ENCODE assay signal across 21 mouse cellular contexts in genomic region chr11:37153382-37153781, GRCm38 (mm10).
A peak's percentile ranks its signal among the peaks of the same experiment; 100 is the strongest.
DNase-seq lines count a peak whose midpoint lies in the region; ATAC-seq lines count a peak whose summit lies in the region.
"Had no signal": no experiment of that assay in that cellular context is flagged by ENCODE, and none has a peak within 500 bp of the region (broad histone marks: within the 10 kb centered on the region; RNA-seq: fewer than 3 reads in every experiment).

No protein-coding gene starts in this region.

- no peak overlapping the region for H3K27ac ChIP-seq in forebrain, embryonic 12.5 days
- no peak overlapping the region for H3K27ac ChIP-seq in forebrain, embryonic 10.5 days
- no peak overlapping the region for H3K27ac ChIP-seq in midbrain, embryonic 12.5 days (replicated peaks)
- H3K27ac ChIP-seq in midbrain, embryonic 10.5 days (replicated peaks): no peak overlapping the region
- H3K27ac ChIP-seq in forebrain, embryonic 13.5 days: no peak overlapping the region
- H3K27ac ChIP-seq in forebrain, embryonic 16.5 days (ENCODE audit: low read length): no peak overlapping the region
- H3K27ac ChIP-seq: heart, embryonic 15.5 days; hindbrain, embryonic 12.5 days; intestine, embryonic 15.5 days had no signal

- no peak for DNase-seq in forebrain, embryonic 10.5 days (ENCODE audit: extremely low spot score, low spot score)
- DNase-seq in midbrain, embryonic 10.5 days (ENCODE audit: low spot score): no peak
- DNase-seq in heart, postnatal 25 days (ENCODE audit: low spot score): no peak
- DNase-seq: adrenal gland, postnatal 10 days; adrenal gland, postnatal 36 days; B cell, adult 2 months; cerebellum, adult 18-20 months; gastrocnemius, postnatal 25 days; heart, adult 18-20 months; heart, postnatal 14 days had no signal

- no peak overlapping the region for H3K4me3 ChIP-seq in forebrain, embryonic 12.5 days (replicated peaks)
- no peak overlapping the region for H3K4me3 ChIP-seq in forebrain, embryonic 10.5 days
- no peak overlapping the region for H3K4me3 ChIP-seq in midbrain, embryonic 12.5 days
- H3K4me3 ChIP-seq in midbrain, embryonic 10.5 days: no peak overlapping the region
- H3K4me3 ChIP-seq in forebrain, embryonic 13.5 days: no peak overlapping the region
- no peak overlapping the region for H3K4me3 ChIP-seq in forebrain, embryonic 16.5 days (replicated peaks; ENCODE audit: low read length)
- H3K4me3 ChIP-seq: heart, embryonic 12.5 days; heart, embryonic 15.5 days; hindbrain, embryonic 12.5 days; intestine, embryonic 15.5 days had no signal

- H3K27me3 ChIP-seq in forebrain, embryonic 12.5 days: peaks cover 27% of the 10 kb centered on the region
- H3K27me3 ChIP-seq in forebrain, embryonic 10.5 days (ENCODE audit: poor library complexity, severe bottlenecking): peaks cover 69% of the 10 kb centered on the region
- H3K27me3 ChIP-seq in midbrain, embryonic 12.5 days: peaks cover 4% of the 10 kb centered on the region; the same call in 1 of the 2 replicates
- peaks cover 37% of the 10 kb centered on the region for H3K27me3 ChIP-seq in midbrain, embryonic 10.5 days (ENCODE audit: low read depth, poor library complexity, severe bottlenecking)
- peaks cover 26% of the 10 kb centered on the region; the same call in 1 of the 2 replicates for H3K27me3 ChIP-seq in forebrain, embryonic 13.5 days
- no peaks in the 10 kb centered on the region for H3K27me3 ChIP-seq in forebrain, embryonic 16.5 days (replicated peaks; ENCODE audit: control insufficient read depth, insufficient read depth, low read length)
- H3K27me3 ChIP-seq: CH12.LX; heart, embryonic 12.5 days; heart, embryonic 15.5 days; hindbrain, embryonic 12.5 days; intestine, embryonic 15.5 days had no signal

- H3K9ac ChIP-seq in forebrain, embryonic 12.5 days: no peak overlapping the region
- no peak overlapping the region for H3K9ac ChIP-seq in midbrain, embryonic 12.5 days (replicated peaks)
- no peak overlapping the region for H3K9ac ChIP-seq in forebrain, embryonic 13.5 days
- no peak overlapping the region for H3K9ac ChIP-seq in forebrain, embryonic 16.5 days (replicated peaks; ENCODE audit: low read depth, low read length)
- H3K9ac ChIP-seq: heart, embryonic 12.5 days; heart, embryonic 15.5 days; hindbrain, embryonic 12.5 days; intestine, embryonic 15.5 days had no signal

- H3K9me3 ChIP-seq in forebrain, embryonic 12.5 days: no peaks in the 10 kb centered on the region
- H3K9me3 ChIP-seq in forebrain, embryonic 10.5 days: no peaks in the 10 kb centered on the region
- H3K9me3 ChIP-seq in midbrain, embryonic 12.5 days: no peaks in the 10 kb centered on the region
- no peaks in the 10 kb centered on the region for H3K9me3 ChIP-seq in midbrain, embryonic 10.5 days (replicated peaks)
- no peaks in the 10 kb centered on the region for H3K9me3 ChIP-seq in forebrain, embryonic 13.5 days (replicated peaks)
- H3K9me3 ChIP-seq in forebrain, embryonic 16.5 days (ENCODE audit: control insufficient read depth, low read length): no peaks in the 10 kb centered on the region
- H3K9me3 ChIP-seq: G1E; heart, embryonic 12.5 days; heart, embryonic 15.5 days; hindbrain, embryonic 12.5 days; intestine, embryonic 15.5 days had no signal

- intact Hi-C loops in heart, postnatal 25 days (cut with DNase I): no loop called here

- H3K36me3 ChIP-seq in forebrain, embryonic 12.5 days (replicated peaks): no peaks in the 10 kb centered on the region
- H3K36me3 ChIP-seq in forebrain, embryonic 10.5 days (replicated peaks): no peaks in the 10 kb centered on the region
- H3K36me3 ChIP-seq in midbrain, embryonic 12.5 days: no peaks in the 10 kb centered on the region
- H3K36me3 ChIP-seq in midbrain, embryonic 10.5 days: no peaks in the 10 kb centered on the region
- H3K36me3 ChIP-seq in forebrain, embryonic 13.5 days (ENCODE audit: poor library complexity, severe bottlenecking): no peaks in the 10 kb centered on the region
- no peaks in the 10 kb centered on the region for H3K36me3 ChIP-seq in forebrain, embryonic 16.5 days (ENCODE audit: control insufficient read depth, insufficient read depth)
- H3K36me3 ChIP-seq: G1E; heart, embryonic 12.5 days; heart, embryonic 15.5 days; hindbrain, embryonic 12.5 days; intestine, embryonic 15.5 days had no signal

- 22% methylated on average over 5 of the region's 5 CpGs for WGBS in forebrain, embryonic 12.5 days
- 30% methylated on average over 5 of the region's 5 CpGs for WGBS in forebrain, embryonic 10.5 days
- WGBS in midbrain, embryonic 12.5 days: 23% methylated on average over 5 of the region's 5 CpGs
- WGBS in midbrain, embryonic 10.5 days: 35% methylated on average over 5 of the region's 5 CpGs
- 21% methylated on average over 5 of the region's 5 CpGs for WGBS in forebrain, embryonic 13.5 days
- WGBS in forebrain, embryonic 16.5 days: 17% methylated on average over 5 of the region's 5 CpGs

- peak; percentile 33; the same call in 1 of the 2 replicates for ATAC-seq in forebrain, embryonic 12.5 days (ENCODE audit: low FRiP score)
- ATAC-seq in midbrain, embryonic 12.5 days (ENCODE audit: low FRiP score, low read depth): 0 out of 2 replicates have a peak, but pooled peaks have one; percentile 57
- ATAC-seq in forebrain, embryonic 13.5 days: peak; percentile 48
- ATAC-seq in forebrain, embryonic 16.5 days: peak; percentile 11; the same call in 1 of the 2 replicates
- ATAC-seq: intestine, embryonic 15.5 days; Patski had no signal

- H3K4me1 ChIP-seq in forebrain, embryonic 12.5 days: peaks cover 8% of the 10 kb centered on the region
- H3K4me1 ChIP-seq in forebrain, embryonic 10.5 days: peaks cover 15% of the 10 kb centered on the region
- H3K4me1 ChIP-seq in midbrain, embryonic 12.5 days: no peaks in the 10 kb centered on the region; the same call in 1 of the 2 replicates
- H3K4me1 ChIP-seq in midbrain, embryonic 10.5 days: peaks cover 36% of the 10 kb centered on the region
- peaks cover 8% of the 10 kb centered on the region; the same call in 1 of the 2 replicates for H3K4me1 ChIP-seq in forebrain, embryonic 13.5 days
- H3K4me1 ChIP-seq in forebrain, embryonic 16.5 days (replicated peaks; ENCODE audit: control insufficient read depth, insufficient read depth, low read length): peaks cover 7% of the 10 kb centered on the region; the same call in 1 of the 2 replicates
- H3K4me1 ChIP-seq: heart, embryonic 12.5 days; heart, embryonic 15.5 days; hindbrain, embryonic 12.5 days; intestine, embryonic 15.5 days had no signal

- no peak overlapping the region for H3K4me2 ChIP-seq in forebrain, embryonic 12.5 days
- H3K4me2 ChIP-seq in midbrain, embryonic 12.5 days (replicated peaks): no peak overlapping the region
- H3K4me2 ChIP-seq in forebrain, embryonic 13.5 days: no peak overlapping the region
- H3K4me2 ChIP-seq in forebrain, embryonic 16.5 days (ENCODE audit: low read length): no peak overlapping the region
- H3K4me2 ChIP-seq: heart, embryonic 12.5 days; heart, embryonic 15.5 days; hindbrain, embryonic 12.5 days; intestine, embryonic 15.5 days had no signal
